Mouse (Mus musculus): ENCODE results near the gene Fam169b.

DNA sequence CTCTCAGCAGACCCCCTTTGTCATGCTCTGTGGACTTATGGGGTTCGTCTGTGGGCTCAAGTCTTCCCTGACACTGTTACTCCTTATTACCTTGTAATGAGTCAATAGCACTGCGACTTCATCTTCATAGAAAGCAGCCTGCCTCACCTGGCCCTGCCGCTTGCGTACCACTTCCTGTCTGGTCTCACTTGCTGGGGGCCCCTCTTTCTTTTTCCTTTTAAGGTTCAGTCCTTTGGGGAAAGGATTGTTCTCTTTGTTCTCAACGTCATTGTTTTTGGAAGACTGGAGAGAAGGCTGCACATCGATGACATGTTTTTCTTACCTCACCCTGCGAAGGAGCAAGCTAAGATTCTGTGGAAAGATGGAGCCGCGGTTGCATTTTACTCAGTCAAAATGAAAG, 55.4 kb downstream of the Fam169b start:
- no peak for TF ChIP-seq POLR2A (IDR thresholded peaks at IDR 0.05; ENCODE audit: low read depth, low read length)
- TF ChIP-seq CTCF (IDR thresholded peaks at IDR 0.05; ENCODE audit: borderline replicate concordance, insufficient read depth, low read length), result no peak
